Mouse (Mus musculus) heart, adult 2 months (tissue): Measurements from ENCODE around the gene Ginm1.

ENCODE experiments used
- CTCF ChIP-seq: fragments of 200-600 bp; IDR thresholded peaks from 2 replicates; pipeline ENCODE4 v1.8.1; 2022; ENCODE audit warnings: antibody characterized with exemption, mild to moderate bottlenecking, moderate library complexity
- POLR2A ChIP-seq: fragments of 200-500 bp; IDR thresholded peaks from 2 replicates; pipeline ENCODE4 v1.6.1; 2011; ENCODE audit warnings: mild to moderate bottlenecking, low read depth, low read length, control low read depth; ENCODE audit not compliant: insufficient read depth

DNA sequence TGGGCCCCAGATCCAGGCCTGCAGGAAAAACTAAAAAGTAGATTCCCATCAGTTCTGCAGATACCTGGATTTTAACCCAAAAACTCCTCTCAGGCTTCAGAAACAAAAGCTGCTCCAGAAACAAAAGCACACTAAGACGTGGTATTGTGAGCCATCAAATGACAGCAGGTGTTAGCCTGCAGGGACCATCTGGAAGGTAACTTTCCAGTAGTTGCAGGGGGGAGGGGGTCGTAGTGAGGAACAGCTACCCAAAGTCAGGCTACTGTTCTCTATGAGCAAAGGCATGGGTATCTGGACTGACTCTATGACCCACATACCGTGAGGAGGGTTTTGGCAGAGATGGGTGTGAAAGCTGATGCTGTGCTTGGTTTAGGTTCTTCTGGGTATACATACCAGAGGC lies 48.2 kb upstream of the Ginm1 start:
- TF ChIP-seq CTCF (no peak), POLR2A (no peak)
